Comparison of ENCODE assay signal across 13 mouse cellular contexts in the genomic region with DNA sequence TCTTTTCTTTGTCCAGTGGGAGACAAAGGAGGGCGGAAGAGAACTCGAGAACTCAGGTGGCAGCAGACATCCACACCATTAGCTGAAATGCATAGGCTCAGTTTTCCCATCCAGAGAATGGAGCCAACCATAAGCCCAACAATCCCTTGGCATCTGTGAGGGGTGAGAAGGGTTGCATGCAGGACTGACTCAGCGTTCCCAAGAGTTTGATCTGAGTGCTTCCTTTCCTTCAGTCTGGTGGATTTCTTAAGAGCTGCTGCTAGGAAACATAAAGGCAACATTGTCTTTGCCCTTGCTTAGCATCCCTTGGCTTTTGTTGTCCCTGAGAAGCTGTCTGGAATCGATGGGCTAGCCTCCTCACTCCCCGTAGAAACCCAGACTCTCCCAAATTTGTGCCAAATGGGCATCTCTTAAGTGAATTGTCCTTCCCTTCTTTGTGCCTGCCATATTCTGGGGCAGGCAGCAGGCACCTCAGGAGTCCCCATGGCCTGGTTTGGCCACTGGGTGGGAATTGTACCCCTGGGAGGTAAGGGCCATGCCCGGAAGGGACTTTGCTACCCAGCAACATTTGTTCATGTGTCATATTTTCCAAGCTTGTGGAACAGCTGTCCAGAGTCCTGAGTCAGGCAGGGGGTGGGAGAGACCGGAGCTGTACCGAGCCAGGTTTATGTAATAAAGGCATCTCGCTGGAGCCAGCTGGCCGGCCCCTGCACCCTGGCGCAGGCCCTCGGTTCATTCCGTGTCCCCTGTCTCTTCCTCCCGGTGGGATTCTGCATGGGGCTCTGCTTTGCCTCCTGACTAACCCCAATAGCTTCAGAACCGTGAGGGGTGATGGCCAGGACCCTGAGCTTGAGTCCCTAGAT. TPM values are rescaled to one million over a fixed set of nuclear protein-coding genes. Genes with fewer than 3 reads are reported as not detected.
DNase-seq lines count a peak whose midpoint lies in the region; ATAC-seq lines count a peak whose summit lies in the region.
"Had no signal": no experiment of that assay in that cellular context is flagged by ENCODE, and none has a peak within 500 bp of the region (broad histone marks: within the 10 kb centered on the region; RNA-seq: fewer than 3 reads in every experiment).

No protein-coding gene starts in this region.

- H3K27me3 ChIP-seq in kidney, embryonic 14.5 days (ENCODE audit: control insufficient read depth, insufficient read depth, low read length) = peaks cover 3% of the 10 kb centered on the region; the same call in 1 of the 2 replicates
- H3K27me3 ChIP-seq in limb, embryonic 15.5 days = no peaks in the 10 kb centered on the region
- H3K27me3 ChIP-seq: embryonic facial prominence, embryonic 12.5 days had no signal

- H3K9ac ChIP-seq in kidney, embryonic 14.5 days (ENCODE audit: low read depth, low read length) = no peak overlapping the region
- H3K9ac ChIP-seq in limb, embryonic 15.5 days = no peak overlapping the region
- H3K9ac ChIP-seq: embryonic facial prominence, embryonic 12.5 days had no signal

- DNase-seq in kidney, adult 18-20 months = peak; percentile 64
- DNase-seq in heart, adult 8-10 months (ENCODE audit: low spot score) = peak; percentile 67
- DNase-seq in testis, postnatal 14 days (ENCODE audit: low spot score) = no peak
- no peak for DNase-seq in ovary, postnatal 10 days (ENCODE audit: low spot score)
- DNase-seq: cerebellum, adult 18-20 months; right cerebral cortex, postnatal 4 days had no signal

- no peak for ATAC-seq in kidney, embryonic 14.5 days (ENCODE audit: low FRiP score, low TSS enrichment)
- ATAC-seq in limb, embryonic 15.5 days (ENCODE audit: insufficient number of reproducible peaks, low FRiP score, low TSS enrichment, low read depth) = peak; percentile 55; the same call in 1 of the 2 replicates
- ATAC-seq: activated CD4-positive, CD25-positive, alpha-beta regulatory T cell, adult 4 months had no signal

- no peak overlapping the region for H3K4me2 ChIP-seq in kidney, embryonic 14.5 days (replicated peaks; ENCODE audit: low read depth, low read length)
- no peak overlapping the region for H3K4me2 ChIP-seq in limb, embryonic 15.5 days
- H3K4me2 ChIP-seq: embryonic facial prominence, embryonic 12.5 days had no signal

- peaks cover 16% of the 10 kb centered on the region; the same call in 1 of the 2 replicates for H3K4me1 ChIP-seq in kidney, embryonic 14.5 days (ENCODE audit: control insufficient read depth, insufficient read depth, low read length)
- H3K4me1 ChIP-seq in brown adipose tissue, adult 24 weeks (ENCODE audit: control insufficient read depth, insufficient read depth, insufficient read length, low read length) = peaks cover 8% of the 10 kb centered on the region
- H3K4me1 ChIP-seq in limb, embryonic 15.5 days = peaks cover 82% of the 10 kb centered on the region

- peaks cover 17% of the 10 kb centered on the region for H3K36me3 ChIP-seq in kidney, embryonic 14.5 days (ENCODE audit: control insufficient read depth, insufficient read depth, low read length)
- peaks cover 63% of the 10 kb centered on the region for H3K36me3 ChIP-seq in limb, embryonic 15.5 days

- H3K27ac ChIP-seq in kidney, embryonic 14.5 days (ENCODE audit: low read depth, low read length) = no peak overlapping the region
- H3K27ac ChIP-seq in brown adipose tissue, adult 24 weeks (replicated peaks; ENCODE audit: low read depth, low read length) = peak overlapping the region; percentile 49
- no peak overlapping the region; the same call in 1 of the 2 replicates for H3K27ac ChIP-seq in limb, embryonic 15.5 days
- H3K27ac ChIP-seq: embryonic facial prominence, embryonic 12.5 days; macrophage had no signal

- H3K4me3 ChIP-seq in kidney, embryonic 14.5 days (ENCODE audit: low read length) = no peak overlapping the region
- H3K4me3 ChIP-seq in brown adipose tissue, adult 24 weeks (ENCODE audit: insufficient read depth, low read depth, low read length) = no peak overlapping the region
- H3K4me3 ChIP-seq in limb, embryonic 15.5 days = no peak overlapping the region
- H3K4me3 ChIP-seq: embryonic facial prominence, embryonic 12.5 days had no signal

- no peaks in the 10 kb centered on the region for H3K9me3 ChIP-seq in kidney, embryonic 14.5 days (ENCODE audit: control insufficient read depth, low read length)
- H3K9me3 ChIP-seq in limb, embryonic 15.5 days = no peaks in the 10 kb centered on the region
- H3K9me3 ChIP-seq: embryonic facial prominence, embryonic 12.5 days had no signal

- WGBS in kidney, embryonic 14.5 days = 84% methylated on average over 15 of the region's 15 CpGs
- WGBS in limb, embryonic 15.5 days = 70% methylated on average over 15 of the region's 15 CpGs

RNA-seq across cellular contexts. Expression of a gene that starts 7.5 kb away (rescaled TPM):
- 8.8 and 10.6 TPM in 2 replicates for polyA plus RNA-seq in kidney, embryonic 14.5 days (2014; fragmentation: Nextera tagmentation; extraction: Ambion mirVana)
- 11.7 and 14.9 TPM in 2 replicates for polyA plus RNA-seq in brown adipose tissue, adult 24 weeks (2012; ENCODE audit: insufficient read depth, insufficient read length, missing spikeins)
- 1 to 10 TPM; 1.1 to 1.5 (median 1.4) TPM for total RNA-seq in heart, adult 8-10 months (2022)
- 25.5 and 32.6 TPM in 2 replicates for polyA plus RNA-seq in limb, embryonic 15.5 days (2015; fragmentation: Nextera tagmentation; extraction: Ambion mirVana)

RNA-seq across cellular contexts. Expression of a gene that starts 49.4 kb away (rescaled TPM):
- polyA plus RNA-seq in kidney, embryonic 14.5 days (2014; fragmentation: Nextera tagmentation; extraction: Ambion mirVana) = 60.0 and 70.3 TPM in 2 replicates
- not detected in 2 replicates for polyA plus RNA-seq in brown adipose tissue, adult 24 weeks (2012; ENCODE audit: insufficient read depth, insufficient read length, missing spikeins)
- not detected for total RNA-seq in heart, adult 8-10 months (2022)
- 0.22 and 0.42 TPM in 2 replicates for polyA plus RNA-seq in limb, embryonic 15.5 days (2015; fragmentation: Nextera tagmentation; extraction: Ambion mirVana)
- total RNA-seq: left cerebral cortex, postnatal 14 days had no signal
- polyA plus RNA-seq: activated CD4-positive, CD25-positive, alpha-beta regulatory T cell, adult 4 months; macrophage had no signal

Comparison
In these comparisons a context has a peak if more than half of its experiments do, and no peak if none do; other contexts are left out.
1. DNase-seq: peak in kidney, adult 18-20 months (single experiment) and heart, adult 8-10 months (single experiment); none in testis, postnatal 14 days (single experiment) and ovary, postnatal 10 days (single experiment).
2. RNA of a gene that starts 49.4 kb away (polyA plus RNA-seq): 60.0 to 70.3 TPM in kidney, embryonic 14.5 days; 0.22 to 0.42 TPM in limb, embryonic 15.5 days and not detected in brown adipose tissue, adult 24 weeks; every median in the first group is over 10 times any median in the second.